Mouse (Mus musculus): Measurements from ENCODE around the gene Olfr279.
"Not testable (repeated sequence)": the region's sequence is repeated elsewhere in the genome, so short reads cannot be mapped to it uniquely, and the experiment has no call there.

Gene Olfr279

GRCm38 (mm10) chr15:98510438-98511385 lies 18.5 kb downstream of the Olfr279 start:
- peak; percentile 84 for DNase-seq (ENCODE audit: low read depth, low spot score)

GRCm38 (mm10) chr15:98511386-98511928 lies 19.3 kb downstream of the Olfr279 start:
- DNase-seq (ENCODE audit: low read depth, low spot score), result no peak

- no peak for DNase-seq (ENCODE audit: low read depth, low spot score)
These were observed 20.0 kb downstream of the Olfr279 start for GRCm38 (mm10) chr15:98512232-98512631.

- DNase-seq (ENCODE audit: low read depth, low spot score), result no peak
These were observed 20.7 kb downstream of the Olfr279 start for GRCm38 (mm10) chr15:98512799-98513321.

GRCm38 (mm10) chr15:98513676-98514075 lies 21.5 kb downstream of the Olfr279 start:
- not testable (repeated sequence) for DNase-seq (ENCODE audit: low read depth, low spot score)

- DNase-seq (ENCODE audit: low read depth, low spot score), result no peak
These were observed 21.9 kb downstream of the Olfr279 start for GRCm38 (mm10) chr15:98514146-98514545.

GRCm38 (mm10) chr15:98514845-98515244 lies 22.6 kb downstream of the Olfr279 start:
- not testable (repeated sequence) for DNase-seq (ENCODE audit: low read depth, low spot score)

- DNase-seq (ENCODE audit: low read depth, low spot score), result peak; percentile 71
These were observed 25.5 kb downstream of the Olfr279 start for GRCm38 (mm10) chr15:98517380-98518355.

- no peak for DNase-seq (ENCODE audit: low read depth, low spot score)
These were observed 29.0 kb downstream of the Olfr279 start for GRCm38 (mm10) chr15:98521245-98521644.

GRCm38 (mm10) chr15:98526057-98526456 lies 33.9 kb downstream of the Olfr279 start:
- DNase-seq (ENCODE audit: low read depth, low spot score), result peak; percentile 77

- DNase-seq (ENCODE audit: low read depth, low spot score), result no peak
These were observed 35.0 kb downstream of the Olfr279 start for GRCm38 (mm10) chr15:98527056-98527771.

- peak; percentile 55 for DNase-seq (ENCODE audit: low read depth, low spot score)
These were observed 35.9 kb downstream of the Olfr279 start for GRCm38 (mm10) chr15:98528066-98528563.

- peak; percentile 36 for DNase-seq (ENCODE audit: low read depth, low spot score)
These were observed 40.1 kb downstream of the Olfr279 start for GRCm38 (mm10) chr15:98532281-98532680.

GRCm38 (mm10) chr15:98533035-98533531 lies 40.9 kb downstream of the Olfr279 start:
- DNase-seq (ENCODE audit: low read depth, low spot score), result peak; percentile 44

- DNase-seq (ENCODE audit: low read depth, low spot score), result peak; percentile 99
These were observed 41.9 kb downstream of the Olfr279 start, which contains the start of gene Kansl2 for GRCm38 (mm10) chr15:98533881-98534627. Kansl2 (minus strand) TSS chr15:98534264.

GRCm38 (mm10) chr15:98535921-98536320 lies 43.7 kb downstream of the Olfr279 start:
- no peak for DNase-seq (ENCODE audit: low read depth, low spot score)

GRCm38 (mm10) chr15:98536828-98537510 lies 44.8 kb downstream of the Olfr279 start:
- no peak for DNase-seq (ENCODE audit: low read depth, low spot score)

GRCm38 (mm10) chr15:98537923-98538322 lies 45.7 kb downstream of the Olfr279 start:
- no peak for DNase-seq (ENCODE audit: low read depth, low spot score)

GRCm38 (mm10) chr15:98541064-98541463 lies 48.9 kb downstream of the Olfr279 start:
- no peak for DNase-seq (ENCODE audit: low read depth, low spot score)
